Mouse (Mus musculus): ENCODE data around the gene Zdhhc4. TPM values are rescaled to one million over a fixed set of nuclear protein-coding genes. Genes with fewer than 3 reads are reported as not detected.
A peak's percentile ranks its signal among the peaks of the same experiment; 100 is the strongest.

Gene Zdhhc4
- polyA plus RNA-seq, 1 experiment: 98.1 TPM

DNA sequence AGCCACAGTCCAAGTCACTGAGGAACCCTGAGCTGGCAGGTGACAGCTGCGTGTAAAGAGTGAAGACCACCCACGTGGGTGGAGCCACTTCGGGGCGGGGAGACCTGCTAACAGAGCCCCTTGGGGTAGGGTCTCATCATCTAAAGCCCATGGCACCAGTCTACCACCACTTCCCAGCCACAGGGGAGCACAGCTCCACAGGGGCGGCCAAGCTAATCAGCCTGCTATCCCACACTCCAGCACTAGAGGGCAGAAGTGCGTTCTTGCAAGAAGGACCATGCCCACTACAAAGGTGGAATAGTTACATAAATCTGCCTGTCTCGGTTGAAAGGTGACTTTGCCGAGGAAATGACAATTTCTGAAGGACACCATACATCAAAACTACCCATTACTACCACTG, 17.2 kb downstream of the Zdhhc4 start:
- 54% methylated on average over 8 of the region's 8 CpGs for WGBS
- peak; percentile 77 for DNase-seq
- peaks cover 5% of the 10 kb centered on the region; the same call in 1 of the 2 replicates for H3K4me1 ChIP-seq (ENCODE audit: control insufficient read depth, insufficient read depth, low read length)

DNA sequence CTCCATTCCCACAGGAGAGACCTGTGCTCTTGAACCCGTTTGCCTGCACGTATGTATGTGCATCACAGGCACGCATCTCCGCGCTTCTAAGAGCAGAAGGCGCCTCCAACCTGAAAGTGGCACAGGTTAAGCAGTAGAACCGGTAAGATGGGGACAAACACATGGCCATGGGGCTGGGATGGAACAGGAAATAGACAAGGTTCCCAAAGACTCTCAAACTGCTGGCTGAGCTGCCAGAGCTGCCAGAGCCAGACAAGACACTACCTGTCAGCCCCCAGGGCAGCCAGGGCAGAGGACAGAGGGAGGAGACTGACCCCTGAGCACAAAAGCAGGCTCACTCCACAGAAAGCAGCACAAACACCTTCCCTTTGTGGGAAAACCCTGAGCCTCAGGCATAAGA, 19.1 kb downstream of the Zdhhc4 start:
- Histone ChIP-seq H3K4me3 (replicated peaks; ENCODE audit: extremely low read depth, low read depth, low read length) (no peak overlapping the region), H3K4me1 (ENCODE audit: control insufficient read depth, insufficient read depth, low read length) (peaks cover 5% of the 10 kb centered on the region; the same call in 1 of the 2 replicates)
- WGBS: 94% methylated on average over 7 of the region's 7 CpGs
- no peak for DNase-seq
- TF ChIP-seq POLR2A (IDR thresholded peaks at IDR 0.05; ENCODE audit: borderline replicate concordance, extremely low read depth, low read depth, low read length): no peak
- no peak for TF ChIP-seq CTCF (IDR thresholded peaks at IDR 0.05; ENCODE audit: insufficient read depth, low read length)

More for the DNA sequence above, 17.2 kb downstream of the Zdhhc4 start:
- H3K4me3 ChIP-seq (replicated peaks; ENCODE audit: extremely low read depth, low read depth, low read length): no peak overlapping the region
- TF ChIP-seq POLR2A (IDR thresholded peaks at IDR 0.05; ENCODE audit: borderline replicate concordance, extremely low read depth, low read depth, low read length) (no peak), CTCF (IDR thresholded peaks at IDR 0.05; ENCODE audit: insufficient read depth, low read length) (peak; percentile 83)

DNA sequence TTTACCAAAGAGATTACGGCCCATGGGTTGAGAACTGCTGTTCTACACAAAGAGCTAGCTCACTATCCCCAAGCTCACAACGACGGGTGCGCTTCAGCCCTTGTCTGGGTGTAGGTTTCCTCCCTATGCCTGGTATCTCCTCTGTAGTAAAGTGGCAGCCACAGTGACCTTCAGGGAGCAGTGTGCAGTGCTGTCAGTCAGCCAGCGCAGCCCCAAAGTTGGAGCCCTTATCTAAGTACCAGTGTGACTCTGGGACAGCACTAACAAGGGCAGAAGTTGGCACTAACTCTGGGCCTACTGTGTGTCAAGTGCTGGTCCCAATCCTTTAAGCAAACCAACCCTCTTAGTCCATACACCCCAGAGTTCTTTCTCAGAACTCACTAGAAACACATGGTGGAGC, 20.2 kb downstream of the Zdhhc4 start:
- no peak overlapping the region for H3K4me3 ChIP-seq (replicated peaks; ENCODE audit: extremely low read depth, low read depth, low read length)
- DNase-seq: no peak
- no peaks in the 10 kb centered on the region for H3K4me1 ChIP-seq (ENCODE audit: control insufficient read depth, insufficient read depth, low read length)
- TF ChIP-seq CTCF (IDR thresholded peaks at IDR 0.05; ENCODE audit: insufficient read depth, low read length): no peak
- TF ChIP-seq POLR2A (IDR thresholded peaks at IDR 0.05; ENCODE audit: borderline replicate concordance, extremely low read depth, low read depth, low read length): no peak
- WGBS: 81% methylated on average over 5 of the region's 5 CpGs

DNA sequence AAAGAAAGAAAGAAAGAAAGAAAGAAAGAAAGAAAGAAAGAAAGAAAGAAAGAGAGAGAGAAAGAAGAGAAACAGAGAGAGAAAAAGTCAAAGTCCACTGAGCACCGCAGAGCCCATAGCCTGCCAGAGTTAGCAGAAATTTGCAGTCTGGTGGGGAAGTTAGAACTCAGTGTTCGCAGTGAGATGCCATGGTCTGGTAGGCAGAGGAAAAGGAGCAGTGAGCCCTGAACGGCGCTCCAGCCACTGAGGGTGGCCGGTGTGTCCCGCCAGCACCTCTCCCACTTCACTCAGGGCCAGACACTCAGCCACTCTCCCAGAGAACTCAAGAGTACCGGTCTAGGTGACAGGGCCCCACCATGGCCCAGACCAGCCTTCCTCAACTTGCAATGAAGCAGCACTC, 24.8 kb downstream of the Zdhhc4 start:
- H3K4me1 ChIP-seq (ENCODE audit: control insufficient read depth, insufficient read depth, low read length): no peaks in the 10 kb centered on the region
- TF ChIP-seq CTCF (IDR thresholded peaks at IDR 0.05; ENCODE audit: insufficient read depth, low read length) (no peak), POLR2A (IDR thresholded peaks at IDR 0.05; ENCODE audit: borderline replicate concordance, extremely low read depth, low read depth, low read length) (no peak)
- H3K4me3 ChIP-seq (replicated peaks; ENCODE audit: extremely low read depth, low read depth, low read length): no peak overlapping the region
- DNase-seq: no peak
- 86% methylated on average over 7 of the region's 7 CpGs for WGBS

DNA sequence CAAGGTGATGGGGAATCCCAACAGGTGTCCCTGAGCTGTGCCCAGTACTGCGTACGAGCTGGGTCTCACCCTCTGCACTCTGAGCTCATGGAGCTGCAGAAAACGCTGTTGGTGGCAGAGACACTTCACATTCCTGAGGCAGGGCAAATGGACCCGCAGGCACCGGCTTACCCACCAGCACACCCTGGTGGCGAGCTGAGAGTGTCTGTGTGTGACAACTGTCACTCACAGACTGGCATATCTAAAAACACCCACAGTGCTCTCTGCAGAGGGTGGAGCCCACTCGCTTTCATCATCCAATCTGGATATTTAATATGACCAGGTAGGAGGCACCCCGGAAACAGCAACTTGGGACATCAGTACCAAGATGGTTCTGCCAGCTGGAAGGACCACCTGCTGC, 27.8 kb downstream of the Zdhhc4 start:
- Histone ChIP-seq H3K4me1 (ENCODE audit: control insufficient read depth, insufficient read depth, low read length) (no peaks in the 10 kb centered on the region), H3K4me3 (replicated peaks; ENCODE audit: extremely low read depth, low read depth, low read length) (no peak overlapping the region)
- 65% methylated on average over 8 of the region's 8 CpGs for WGBS
- DNase-seq: no peak
- TF ChIP-seq CTCF (IDR thresholded peaks at IDR 0.05; ENCODE audit: insufficient read depth, low read length) (peak; percentile 37; the same call in 1 of the 2 replicates), POLR2A (IDR thresholded peaks at IDR 0.05; ENCODE audit: borderline replicate concordance, extremely low read depth, low read depth, low read length) (no peak)

DNA sequence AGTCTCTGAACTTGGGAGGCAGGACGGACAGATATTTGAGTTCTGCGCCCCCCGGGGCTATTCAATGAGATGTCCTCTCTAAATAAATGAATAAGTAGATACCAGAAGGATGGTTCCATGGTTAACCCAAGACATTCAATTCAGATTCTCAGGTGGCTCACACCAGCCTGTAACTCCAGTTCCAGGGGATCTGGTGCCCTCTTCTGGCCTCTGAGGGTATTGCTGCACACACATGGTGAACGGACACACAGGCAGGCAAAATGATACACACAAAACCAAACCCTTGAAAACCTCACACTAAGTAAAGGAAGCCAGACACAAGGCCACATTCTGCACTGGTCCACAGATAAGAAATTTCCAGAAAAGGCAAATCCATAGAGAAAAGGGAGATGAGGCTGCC, 29.4 kb downstream of the Zdhhc4 start:
- TF ChIP-seq CTCF (IDR thresholded peaks at IDR 0.05; ENCODE audit: insufficient read depth, low read length) (peak; percentile 74), POLR2A (IDR thresholded peaks at IDR 0.05; ENCODE audit: borderline replicate concordance, extremely low read depth, low read depth, low read length) (no peak)
- DNase-seq: peak; percentile 38
- WGBS: 92% methylated on average over 4 of the region's 4 CpGs
- H3K4me1 ChIP-seq (ENCODE audit: control insufficient read depth, insufficient read depth, low read length): no peaks in the 10 kb centered on the region
- H3K4me3 ChIP-seq (replicated peaks; ENCODE audit: extremely low read depth, low read depth, low read length): no peak overlapping the region

GRCm38 (mm10) chr5:143298391-143298790, 30.7 kb downstream of the Zdhhc4 start:
- WGBS: 84% methylated on average over 7 of the region's 7 CpGs

GRCm38 (mm10) chr5:143297986-143298385, 31.1 kb downstream of the Zdhhc4 start:
- no peak for TF ChIP-seq POLR2A (IDR thresholded peaks at IDR 0.05; ENCODE audit: borderline replicate concordance, extremely low read depth, low read depth, low read length)
- TF ChIP-seq CTCF (IDR thresholded peaks at IDR 0.05; ENCODE audit: insufficient read depth, low read length): no peak
- DNase-seq: no peak
- no peaks in the 10 kb centered on the region for H3K4me1 ChIP-seq (ENCODE audit: control insufficient read depth, insufficient read depth, low read length)
- H3K4me3 ChIP-seq (replicated peaks; ENCODE audit: extremely low read depth, low read depth, low read length): no peak overlapping the region
- 67% methylated on average over 9 of the region's 9 CpGs for WGBS

More at GRCm38 (mm10) chr5:143298391-143298790, 30.7 kb downstream of the Zdhhc4 start:
- TF ChIP-seq CTCF (IDR thresholded peaks at IDR 0.05; ENCODE audit: insufficient read depth, low read length) (peak; percentile 36), POLR2A (IDR thresholded peaks at IDR 0.05; ENCODE audit: borderline replicate concordance, extremely low read depth, low read depth, low read length) (no peak)
- no peaks in the 10 kb centered on the region for H3K4me1 ChIP-seq (ENCODE audit: control insufficient read depth, insufficient read depth, low read length)
- H3K4me3 ChIP-seq (replicated peaks; ENCODE audit: extremely low read depth, low read depth, low read length): no peak overlapping the region
- no peak for DNase-seq

- 77% methylated on average over 2 of the region's 2 CpGs for WGBS
- TF ChIP-seq CTCF (IDR thresholded peaks at IDR 0.05; ENCODE audit: insufficient read depth, low read length): no peak
- TF ChIP-seq POLR2A (IDR thresholded peaks at IDR 0.05; ENCODE audit: borderline replicate concordance, extremely low read depth, low read depth, low read length): no peak
- DNase-seq: no peak
- Histone ChIP-seq H3K4me3 (replicated peaks; ENCODE audit: extremely low read depth, low read depth, low read length) (no peak overlapping the region), H3K4me1 (ENCODE audit: control insufficient read depth, insufficient read depth, low read length) (no peaks in the 10 kb centered on the region)
Observed at GRCm38 (mm10) chr5:143295330-143295729, 33.7 kb downstream of the Zdhhc4 start.

- 93% methylated on average over 3 of the region's 3 CpGs for WGBS
- peak; percentile 27; the same call in 1 of the 2 replicates for TF ChIP-seq CTCF (IDR thresholded peaks at IDR 0.05; ENCODE audit: insufficient read depth, low read length)
- no peak for TF ChIP-seq POLR2A (IDR thresholded peaks at IDR 0.05; ENCODE audit: borderline replicate concordance, extremely low read depth, low read depth, low read length)
- no peak for DNase-seq
- no peaks in the 10 kb centered on the region for H3K4me1 ChIP-seq (ENCODE audit: control insufficient read depth, insufficient read depth, low read length)
- H3K4me3 ChIP-seq (replicated peaks; ENCODE audit: extremely low read depth, low read depth, low read length): no peak overlapping the region
Observed at GRCm38 (mm10) chr5:143294862-143295261, 34.2 kb downstream of the Zdhhc4 start.

Measured in lung, adult 2 months (tissue).